Mouse (Mus musculus) bone marrow, adult 2 months (tissue): ENCODE measurements around the gene Nfia. TPM values are rescaled to one million over a fixed set of nuclear protein-coding genes. Genes with fewer than 3 reads are reported as not detected.

Experiments
- H3K27ac ChIP-seq: fragments of 200-500 bp; 2 replicates; pipeline ENCODE4 v1.5.1; 2012; ENCODE audit warnings: low read depth, mild to moderate bottlenecking, control low read depth, inconsistent platforms, low read length; ENCODE audit not compliant: control insufficient read depth, poor library complexity, insufficient read depth
- H3K4me1 ChIP-seq: fragments of 200-500 bp; 2 replicates; pipeline ENCODE4 v1.6.1; 2011; ENCODE audit warnings: low read length; ENCODE audit not compliant: control insufficient read depth, insufficient read depth
- H3K4me3 ChIP-seq: fragments of 200-500 bp; replicated peaks from 2 replicates; pipeline ENCODE3; 2011; ENCODE audit warnings: mild to moderate bottlenecking, low read depth, low read length, control low read depth; ENCODE audit not compliant: control insufficient read depth
- CTCF ChIP-seq: fragments of 200-500 bp; IDR thresholded peaks from 2 replicates; pipeline ENCODE4 v1.5.1; 2011; ENCODE audit warnings: low read length, control low read depth; ENCODE audit not compliant: control insufficient read depth, insufficient read depth
- POLR2A ChIP-seq: fragments of 200-500 bp; IDR thresholded peaks from 2 replicates; pipeline ENCODE4 v1.6.1; 2011; ENCODE audit warnings: low read depth, mild to moderate bottlenecking, control low read depth, low read length, borderline replicate concordance; ENCODE audit not compliant: control insufficient read depth
- WGBS: fragments of 180-500 bp; shearing (Covaris S2); methylation state at CpG from one replicate; pipeline ENCODE4 v1.1.7; 2018; 5-methylcytosine and 5-hydroxymethylcytosine counted together
- polyA plus RNA-seq: library from polyadenylated mRNA; stranded (reverse); fragments of >200 nt; gene quantifications from 2 replicates; pipeline ENCODE4 v1.2.4, GENCODE M21; 2011; ENCODE audit warnings: low replicate concordance; ENCODE audit not compliant: missing spikeins, insufficient read depth, insufficient read length

The Nfia gene
- polyA plus RNA-seq, 1 experiment = 5.8 TPM

- Histone ChIP-seq H3K4me1 (peaks cover 2% of the 10 kb centered on the region; the same call in 1 of the 2 replicates), H3K4me3 (no peak overlapping the region), H3K27ac (no peak overlapping the region)
- TF ChIP-seq POLR2A = no peak
- TF ChIP-seq CTCF = no peak
- WGBS = 47% methylated on average over 4 of the region's 4 CpGs
Measured at GRCm38 (mm10) chr4:98108676-98109016, 336.1 kb downstream of the Nfia start.

GRCm38 (mm10) chr4:98109064-98109463, 336.5 kb downstream of the Nfia start:
- Histone ChIP-seq H3K27ac (no peak overlapping the region), H3K4me3 (no peak overlapping the region), H3K4me1 (peaks cover 2% of the 10 kb centered on the region; the same call in 1 of the 2 replicates)
- TF ChIP-seq CTCF (peak; percentile 62), POLR2A (no peak)
- 51% methylated on average over 7 of the region's 7 CpGs for WGBS

DNA sequence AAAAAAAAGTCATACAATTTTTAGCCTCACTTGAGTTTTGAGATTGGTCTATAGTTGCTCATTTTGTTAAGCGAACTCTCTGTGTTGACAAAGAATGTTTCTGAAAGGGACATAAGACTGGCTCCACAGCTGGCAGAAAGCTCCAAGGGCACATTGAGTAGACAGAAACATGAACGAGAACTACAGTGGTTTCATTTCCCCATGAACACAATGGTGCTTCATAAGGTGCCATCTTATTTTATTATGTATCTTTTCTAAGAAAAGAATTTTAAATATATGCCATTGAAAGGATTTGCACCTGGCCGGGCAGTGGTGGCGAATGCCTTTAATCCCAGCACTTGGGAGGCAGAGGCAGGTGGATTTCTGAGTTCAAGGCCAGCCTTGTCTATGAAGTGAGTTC, 337.4 kb downstream of the Nfia start:
- no peak overlapping the region for H3K4me3 ChIP-seq
- TF ChIP-seq CTCF (no peak), POLR2A (no peak)
- no peak overlapping the region for H3K27ac ChIP-seq
- WGBS = 76% methylated on average over 4 of the region's 4 CpGs
- peaks cover under 1% of the 10 kb centered on the region for H3K4me1 ChIP-seq

DNA sequence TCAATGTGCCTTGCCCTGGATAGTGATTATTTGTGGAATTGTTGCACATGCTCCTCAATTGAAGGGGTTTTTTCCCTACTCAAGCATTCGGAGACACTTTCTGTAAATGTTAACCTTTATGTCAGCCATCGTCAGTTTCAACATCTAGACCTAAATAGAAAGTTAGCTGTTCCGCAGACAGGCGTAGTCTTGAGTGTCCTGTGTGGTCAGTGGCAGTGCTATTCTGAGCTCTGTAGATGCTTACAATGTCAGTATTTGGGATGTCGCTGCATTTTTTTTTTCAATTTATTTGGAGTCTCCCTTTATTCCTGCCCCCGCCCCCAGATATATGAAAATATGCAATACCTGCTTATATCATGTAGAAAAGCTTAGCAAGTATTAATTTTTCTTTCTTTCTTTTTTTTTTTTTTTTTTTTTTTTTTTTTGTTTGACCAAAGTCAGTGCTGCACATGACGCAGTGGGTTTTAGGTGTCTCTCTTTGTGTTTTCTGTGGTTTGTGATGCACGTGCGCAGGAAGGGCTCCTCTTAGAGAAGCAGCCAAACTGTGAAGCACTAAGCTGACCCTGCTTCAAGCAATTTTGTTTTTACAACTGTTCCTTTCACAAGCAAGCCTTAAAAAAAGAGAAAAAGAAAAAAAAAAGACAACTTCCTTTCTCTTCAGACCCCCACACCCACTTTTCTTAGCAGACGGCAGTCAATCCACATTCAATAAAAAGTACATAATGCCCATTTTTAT, 340.9 kb downstream of the Nfia start:
- Histone ChIP-seq H3K27ac (no peak overlapping the region), H3K4me3 (no peak overlapping the region), H3K4me1 (peaks cover 2% of the 10 kb centered on the region)
- TF ChIP-seq CTCF (no peak), POLR2A (no peak)
- WGBS = 47% methylated on average over 10 of the region's 10 CpGs

DNA sequence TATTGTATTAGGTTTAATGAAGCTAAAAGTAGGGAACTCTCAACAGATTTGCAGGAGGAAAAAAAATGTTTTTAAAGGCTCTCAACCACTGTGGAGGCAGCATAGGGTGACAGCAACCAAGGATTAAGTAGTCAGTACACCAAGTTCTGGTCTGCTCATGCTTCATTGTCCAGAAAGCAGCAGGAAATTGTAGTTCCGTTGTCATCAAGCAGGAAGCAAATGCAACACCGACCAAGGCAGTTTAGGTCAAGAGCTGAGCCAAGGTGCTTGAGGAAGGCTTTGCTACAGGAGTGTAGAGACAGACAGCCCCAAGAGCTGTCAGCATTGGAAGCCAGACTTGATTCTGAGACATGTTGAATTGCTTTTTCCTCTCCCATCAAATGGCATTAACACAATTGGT, 342.4 kb downstream of the Nfia start:
- Histone ChIP-seq H3K27ac (no peak overlapping the region), H3K4me3 (no peak overlapping the region), H3K4me1 (peaks cover 2% of the 10 kb centered on the region)
- 6% methylated on average over 2 of the region's 2 CpGs for WGBS
- TF ChIP-seq CTCF (no peak), POLR2A (no peak)

GRCm38 (mm10) chr4:98115401-98115800, 342.9 kb downstream of the Nfia start:
- 91% methylated on average over 4 of the region's 4 CpGs for WGBS
- Histone ChIP-seq H3K4me3 (no peak overlapping the region), H3K27ac (no peak overlapping the region), H3K4me1 (peaks cover 2% of the 10 kb centered on the region)
- no peak for TF ChIP-seq CTCF
- TF ChIP-seq POLR2A = no peak

- TF ChIP-seq POLR2A = no peak
- no peak for TF ChIP-seq CTCF
- peaks cover 2% of the 10 kb centered on the region for H3K4me1 ChIP-seq
- 90% methylated on average over 7 of the region's 7 CpGs for WGBS
- no peak overlapping the region for H3K27ac ChIP-seq
- H3K4me3 ChIP-seq = no peak overlapping the region
Measured at GRCm38 (mm10) chr4:98116046-98116445, 343.5 kb downstream of the Nfia start.

DNA sequence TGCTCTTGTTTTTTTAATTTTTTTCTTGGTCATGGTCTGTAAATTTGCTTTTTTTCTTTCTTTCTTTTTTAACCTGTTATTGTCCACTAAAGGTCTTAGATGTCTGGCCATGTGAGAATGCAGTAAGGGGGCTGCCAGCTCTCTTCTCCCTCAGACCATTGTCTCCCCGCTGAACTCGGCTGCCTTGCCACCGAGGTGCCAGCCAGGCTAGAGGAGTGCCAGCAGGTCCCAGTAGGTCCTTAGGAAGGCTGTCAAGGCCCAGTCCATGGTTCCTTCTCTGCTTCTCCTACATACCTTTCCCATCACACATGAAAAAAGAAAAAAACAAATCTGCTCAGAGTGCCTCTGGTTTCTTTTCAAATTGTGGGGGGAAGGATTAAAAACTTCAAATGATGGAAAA, 345.6 kb downstream of the Nfia start:
- Histone ChIP-seq H3K27ac (no peak overlapping the region), H3K4me3 (no peak overlapping the region), H3K4me1 (peaks cover 2% of the 10 kb centered on the region)
- 86% methylated on average over 3 of the region's 3 CpGs for WGBS
- no peak for TF ChIP-seq POLR2A
- no peak for TF ChIP-seq CTCF

- Histone ChIP-seq H3K4me3 (no peak overlapping the region), H3K27ac (no peak overlapping the region), H3K4me1 (peaks cover 2% of the 10 kb centered on the region)
- TF ChIP-seq CTCF (no peak), POLR2A (no peak)
- 72% methylated on average over 10 of the region's 10 CpGs for whole genome bisulfite sequencing
Measured at GRCm38 (mm10) chr4:98118761-98119675, 346.5 kb downstream of the Nfia start.
